20 mouse cellular contexts compared by ENCODE assay signal in the genomic region with DNA sequence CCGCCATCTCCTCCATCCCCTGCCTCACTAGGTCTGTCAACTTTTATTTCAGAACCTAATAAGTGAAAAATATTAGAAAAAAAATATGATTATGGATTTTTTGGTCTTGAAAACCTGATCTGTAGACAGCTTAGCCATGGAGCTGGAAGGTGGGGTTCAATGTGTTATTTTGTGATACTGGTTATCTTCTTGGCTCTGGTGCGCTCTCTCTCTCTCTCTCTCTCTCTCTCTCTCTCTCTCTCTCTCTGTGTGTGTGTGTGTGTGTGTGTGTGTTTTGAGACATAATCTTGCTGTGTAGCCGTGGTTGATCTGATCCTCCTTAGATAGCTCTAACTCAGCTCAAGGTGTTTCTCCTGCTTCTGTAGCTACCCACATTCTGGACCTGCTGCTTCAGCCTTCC. TPM values are rescaled to one million over a fixed set of nuclear protein-coding genes. Genes with fewer than 3 reads are reported as not detected.
DNase-seq lines count a peak whose midpoint lies in the region; ATAC-seq lines count a peak whose summit lies in the region.
"Had no signal": no experiment of that assay in that cellular context is flagged by ENCODE, and none has a peak within 500 bp of the region (broad histone marks: within the 10 kb centered on the region; RNA-seq: fewer than 3 reads in every experiment).

No protein-coding gene starts in this region.

- H3K36me3 ChIP-seq in lung, embryonic 15.5 days = no peaks in the 10 kb centered on the region
- no peaks in the 10 kb centered on the region for H3K36me3 ChIP-seq in liver, embryonic 11.5 days (ENCODE audit: control insufficient read depth, insufficient read depth, low read length)
- H3K36me3 ChIP-seq: forebrain, embryonic 15.5 days; hindbrain, embryonic 15.5 days; intestine, embryonic 15.5 days; kidney, embryonic 15.5 days; limb, embryonic 15.5 days; neural tube, embryonic 15.5 days had no signal

- no peaks in the 10 kb centered on the region for H3K9me3 ChIP-seq in lung, embryonic 15.5 days
- H3K9me3 ChIP-seq in liver, embryonic 11.5 days (ENCODE audit: control insufficient read depth, low read length) = no peaks in the 10 kb centered on the region
- H3K9me3 ChIP-seq: forebrain, embryonic 15.5 days; hindbrain, embryonic 15.5 days; intestine, embryonic 15.5 days; kidney, embryonic 15.5 days; limb, embryonic 15.5 days; megakaryocyte, embryonic 14.5 days; neural tube, embryonic 15.5 days had no signal

- no peak for DNase-seq in lung, postnatal 25 days (ENCODE audit: low spot score)
- peak; percentile 57 for DNase-seq in c-Kit-positive CD71-positive TER-119-negative erythroid progenitor cells, embryonic 14.5 days (ENCODE audit: low read depth)
- no peak for DNase-seq in liver, embryonic 11.5 days (ENCODE audit: low spot score)
- DNase-seq in embryo, embryonic 9.5 days (ENCODE audit: extremely low spot score) = no peak
- no peak for DNase-seq in right cerebral cortex, postnatal 4 days
- DNase-seq: right cerebral cortex, postnatal 25 days had no signal

- WGBS in lung, embryonic 15.5 days = 64% methylated on average over 3 of the region's 3 CpGs
- WGBS in liver, embryonic 11.5 days = 53% methylated on average over 3 of the region's 3 CpGs

- H3K9ac ChIP-seq in lung, embryonic 15.5 days = no peak overlapping the region
- no peak overlapping the region for H3K9ac ChIP-seq in liver, embryonic 11.5 days (ENCODE audit: low read depth, low read length)
- H3K9ac ChIP-seq: forebrain, embryonic 15.5 days; hindbrain, embryonic 15.5 days; intestine, embryonic 15.5 days; kidney, embryonic 15.5 days; limb, embryonic 15.5 days; neural tube, embryonic 15.5 days had no signal

- no peak overlapping the region for H3K4me2 ChIP-seq in lung, embryonic 15.5 days
- H3K4me2 ChIP-seq in liver, embryonic 11.5 days = peak overlapping the region; percentile 41
- H3K4me2 ChIP-seq: forebrain, embryonic 15.5 days; hindbrain, embryonic 15.5 days; intestine, embryonic 15.5 days; kidney, embryonic 15.5 days; limb, embryonic 15.5 days; neural tube, embryonic 15.5 days had no signal

- 0 out of 2 replicates have a peak, but pooled peaks have one; percentile 2 for ATAC-seq in lung, embryonic 15.5 days (ENCODE audit: borderline replicate concordance, extremely low read depth, low FRiP score, low TSS enrichment)
- peak; percentile 88 for ATAC-seq in liver, embryonic 11.5 days (replicated peaks; ENCODE audit: low FRiP score)
- peak; percentile 65 for ATAC-seq in megakaryocyte progenitor cell, adult 5-6 weeks (replicated peaks; ENCODE audit: poor library complexity)
- ATAC-seq: forebrain, embryonic 15.5 days; midbrain, embryonic 16.5 days had no signal

- no peak overlapping the region for H3K27ac ChIP-seq in lung, embryonic 15.5 days
- H3K27ac ChIP-seq in liver, embryonic 11.5 days (ENCODE audit: low read depth, low read length) = peak overlapping the region; percentile 65
- H3K27ac ChIP-seq: forebrain, embryonic 15.5 days; hindbrain, embryonic 15.5 days; intestine, embryonic 15.5 days; kidney, embryonic 15.5 days; limb, embryonic 15.5 days; neural tube, embryonic 15.5 days had no signal

- no peak overlapping the region for H3K4me3 ChIP-seq in lung, embryonic 15.5 days
- H3K4me3 ChIP-seq in liver, embryonic 11.5 days (ENCODE audit: low read depth, low read length) = no peak overlapping the region
- H3K4me3 ChIP-seq: forebrain, embryonic 15.5 days; hindbrain, embryonic 15.5 days; intestine, embryonic 15.5 days; kidney, embryonic 15.5 days; limb, embryonic 15.5 days; megakaryocyte, embryonic 14.5 days; neural tube, embryonic 15.5 days had no signal

- H3K27me3 ChIP-seq in lung, embryonic 15.5 days = no peaks in the 10 kb centered on the region
- no peaks in the 10 kb centered on the region for H3K27me3 ChIP-seq in liver, embryonic 11.5 days (replicated peaks; ENCODE audit: control insufficient read depth, insufficient read depth, low read length)
- H3K27me3 ChIP-seq: forebrain, embryonic 15.5 days; hindbrain, embryonic 15.5 days; intestine, embryonic 15.5 days; kidney, embryonic 15.5 days; limb, embryonic 15.5 days; megakaryocyte, embryonic 14.5 days; neural tube, embryonic 15.5 days had no signal

- H3K4me1 ChIP-seq in lung, embryonic 15.5 days = peaks cover 7% of the 10 kb centered on the region; the same call in 1 of the 2 replicates
- peaks cover 24% of the 10 kb centered on the region for H3K4me1 ChIP-seq in liver, embryonic 11.5 days (replicated peaks; ENCODE audit: control insufficient read depth, insufficient read depth, low read length)
- H3K4me1 ChIP-seq: intestine, embryonic 15.5 days had no signal

RNA-seq across cellular contexts. Expression of a gene that starts 5.6 kb away (rescaled TPM):
- 20.6 and 21.9 TPM in 2 replicates for polyA plus RNA-seq in lung, embryonic 15.5 days (2015; fragmentation: Nextera tagmentation; extraction: Ambion mirVana)
- polyA plus RNA-seq in liver, embryonic 11.5 days (2014; fragmentation: Nextera tagmentation; extraction: Ambion mirVana) = 35.8 and 39.8 TPM in 2 replicates
- total RNA-seq in megakaryocyte progenitor cell, adult 5-6 weeks (2015) = 20.3 and 22.8 TPM in 2 replicates
- 20.5 and 22.4 TPM in 2 replicates for total RNA-seq in megakaryocyte progenitor cell, adult 5-6 weeks (2017)

RNA-seq across cellular contexts. Expression of a gene that starts 5.7 kb away (rescaled TPM):
- polyA plus RNA-seq in lung, embryonic 15.5 days (2015; fragmentation: Nextera tagmentation; extraction: Ambion mirVana) = 75.3 and 82.0 TPM in 2 replicates
- 46.7 and 49.2 TPM in 2 replicates for polyA plus RNA-seq in liver, embryonic 11.5 days (2014; fragmentation: Nextera tagmentation; extraction: Ambion mirVana)
- total RNA-seq in megakaryocyte progenitor cell, adult 5-6 weeks (2015) = 131 and 149 TPM in 2 replicates
- total RNA-seq in megakaryocyte progenitor cell, adult 5-6 weeks (2017) = 29.9 and 33.4 TPM in 2 replicates

RNA-seq across cellular contexts. Expression of a gene that starts 31.9 kb away (rescaled TPM):
- polyA plus RNA-seq in lung, embryonic 15.5 days (2015; fragmentation: Nextera tagmentation; extraction: Ambion mirVana) = 1.3 and 2.2 TPM in 2 replicates
- 12.7 and 15.7 TPM in 2 replicates for polyA plus RNA-seq in liver, embryonic 11.5 days (2014; fragmentation: Nextera tagmentation; extraction: Ambion mirVana)
- total RNA-seq in megakaryocyte progenitor cell, adult 5-6 weeks (2015) = not detected in 2 replicates
- total RNA-seq in megakaryocyte progenitor cell, adult 5-6 weeks (2017) = not detected in 2 replicates
- total RNA-seq: gastrocnemius, postnatal 36 days; heart, adult 8-10 months; layer of hippocampus, postnatal 25 days; left cerebral cortex, postnatal 14 days had no signal
- polyA plus RNA-seq: neural tube, embryonic 15.5 days had no signal

Comparison
In these comparisons a context has a peak if more than half of its experiments do, and no peak if none do; other contexts are left out.
1. ATAC-seq: peak in every context shown above with its lines; median percentile 88 in liver, embryonic 11.5 days; 65 in megakaryocyte progenitor cell, adult 5-6 weeks; 2 in lung, embryonic 15.5 days.